Mouse (Mus musculus) heart, adult 8-10 months (tissue): ENCODE data around the gene Manf. TPM values are rescaled to one million over a fixed set of nuclear protein-coding genes. Genes with fewer than 3 reads are reported as not detected.

Experiments
- total RNA-seq, 4 experiments: library from RNA; stranded (reverse); gene quantifications; 2 replicates each; pipeline ENCODE4 v1.2.4; 2022

Gene Manf
- total RNA-seq, 4 experiments from 2014 or later: 112 to 170 (median 145) TPM

Other genes starting within 250 kb of the Manf start
- not detected for gene Grm2, start 235.9 kb downstream of the Manf start, total RNA-seq
- 10 to 100 TPM; 46.0 to 53.2 (median 47.4) TPM for gene Tex264, start 206.1 kb downstream of the Manf start, total RNA-seq
- gene Rad54l2, start 102.8 kb downstream of the Manf start, total RNA-seq: 10 to 100 TPM; 10.3 to 11.1 (median 10.7) TPM
- 10 to 100 TPM; 23.9 to 30.7 (median 25.3) TPM for gene Dcaf1, start 70.1 kb downstream of the Manf start, total RNA-seq
- 10 to 100 TPM; 10.6 to 13.9 (median 12.0) TPM for gene Rbm15b, start 4.6 kb downstream of the Manf start, total RNA-seq